Mouse (Mus musculus) limb, embryonic 14.5 days (tissue): Measurements from ENCODE around the gene Gm49322. TPM values are rescaled to one million over a fixed set of nuclear protein-coding genes. Genes with fewer than 3 reads are reported as not detected.
A peak's percentile ranks its signal among the peaks of the same experiment; 100 is the strongest.

ENCODE experiments used
- ATAC-seq: fragments of 200-750 bp; cut with Nextera tagmentation; 2 replicates; pipeline ENCODE4 v1.8.0; 2017; ENCODE audit warnings: low read depth, moderate number of reproducible peaks, moderate TSS enrichment; ENCODE audit not compliant: low FRiP score
- DNase-seq: peaks from one replicate; pipeline ENCODE4 v3.0.0-alpha.2; 2015; ENCODE audit warnings: low spot score
- H3K27ac ChIP-seq: fragments of 300-500 bp; sonication (generic); replicated peaks from 2 replicates; pipeline ENCODE4 v1.5.1; 2014; ENCODE audit warnings: low read depth, mild to moderate bottlenecking, low read length, moderate library complexity, mixed read lengths
- H3K27me3 ChIP-seq: fragments of 300-500 bp; sonication (generic); 2 replicates; pipeline ENCODE4 v1.6.1; 2014; ENCODE audit warnings: low read length, mixed read lengths; ENCODE audit not compliant: control insufficient read depth, insufficient read depth
- H3K36me3 ChIP-seq: fragments of 300-500 bp; sonication (generic); 2 replicates; pipeline ENCODE4 v1.6.1; 2014; ENCODE audit warnings: mild to moderate bottlenecking, low read length, moderate library complexity, mixed read lengths; ENCODE audit not compliant: control insufficient read depth, insufficient read depth
- H3K4me1 ChIP-seq: fragments of 300-500 bp; sonication (generic); 2 replicates; pipeline ENCODE4 v1.6.1; 2014; ENCODE audit warnings: antibody characterized with exemption, low read length, mixed read lengths; ENCODE audit not compliant: control insufficient read depth, insufficient read depth
- H3K4me2 ChIP-seq: fragments of 300-500 bp; sonication (generic); replicated peaks from 2 replicates; pipeline ENCODE4 v1.6.1; 2014; ENCODE audit warnings: low read depth, mild to moderate bottlenecking, low read length, moderate library complexity; ENCODE audit not compliant: severe bottlenecking
- H3K4me3 ChIP-seq: fragments of 300-500 bp; sonication (generic); replicated peaks from 2 replicates; pipeline ENCODE4 v1.5.1; 2014; ENCODE audit warnings: low read length
- H3K9ac ChIP-seq: fragments of 300-500 bp; sonication (generic); 2 replicates; pipeline ENCODE4 v1.6.1; 2014; ENCODE audit warnings: mild to moderate bottlenecking, low read depth, low read length, moderate library complexity; ENCODE audit not compliant: severe bottlenecking
- H3K9me3 ChIP-seq: fragments of 300-500 bp; sonication (generic); 2 replicates; pipeline ENCODE4 v1.6.1; 2016; ENCODE audit warnings: low read length; ENCODE audit not compliant: control insufficient read depth
- POLR2A ChIP-seq: fragments of 200-500 bp; IDR thresholded peaks from 2 replicates; pipeline ENCODE4 v1.8.0; 2012; ENCODE audit warnings: inconsistent platforms, mild to moderate bottlenecking, moderate library complexity, borderline replicate concordance; ENCODE audit not compliant: insufficient read depth, insufficient read length; ENCODE audit errors: extremely low read depth
- WGBS: fragments of 180-500 bp; shearing (Covaris S2); extraction: QIAGEN DNeasy Blood & Tissue Kit; methylation state at CpG from one replicate; pipeline ENCODE4 v1.1.7; 2014; 5-methylcytosine and 5-hydroxymethylcytosine counted together
- microRNA-seq: library from miRNA; unstranded; fragments of <30 nt; microRNA quantifications from one replicate; pipeline ENCODE4, GENCODE M21; 2016
- polyA plus RNA-seq, 2 experiments: library from polyadenylated mRNA; depleted of rRNA in 1 of 2; stranded (reverse) in 1 of 2; unstranded in 1 of 2; fragments of >200 nt; fragmentation: Nextera tagmentation in 1 of 2; extraction: Ambion mirVana in 1 of 2; gene quantifications; 2 replicates each; pipeline versions ENCODE4 v1.2.1 to v1.2.3; 2012 to 2014

The Gm49322 gene
- polyA plus RNA-seq, 2 experiments: 2.8 to 5.6 TPM

- Histone ChIP-seq H3K27ac (peak overlapping the region; percentile 65), H3K4me1 (peaks cover 15% of the 10 kb centered on the region), H3K36me3 (peaks cover 42% of the 10 kb centered on the region), H3K4me3 (no peak overlapping the region), H3K27me3 (no peaks in the 10 kb centered on the region), H3K9ac (peak overlapping the region; percentile 25; the same call in 1 of the 2 replicates), H3K4me2 (peak overlapping the region; percentile 33; the same call in 1 of the 2 replicates), H3K9me3 (no peaks in the 10 kb centered on the region)
- WGBS: 12% methylated on average over 9 of the region's 10 CpGs
- DNase-seq (no peak), ATAC-seq (peak; percentile 36; the same call in 1 of the 2 replicates)
- no peak for TF ChIP-seq POLR2A
Observed at GRCm38 (mm10) chr10:80665016-80665380, 59.2 kb downstream of the Gm49322 start.

Small RNA genes within 50 kb of the gene (microRNA-seq; reads per million reads assigned to microRNA genes)
- gene Mir6912: not detected

Other genes with a start within 250 kb of the Gm49322 start
- gene Plk5, start 249.6 kb upstream of the Gm49322 start, polyA plus RNA-seq (2012; rRNA removed): 1.8 and 1.9 TPM in 2 replicates
- gene Plk5, start 249.6 kb upstream of the Gm49322 start, polyA plus RNA-seq (2014; fragmentation: Nextera tagmentation; extraction: Ambion mirVana): 0.48 and 0.88 TPM in 2 replicates
- gene Mex3d, start 218.4 kb upstream of the Gm49322 start, polyA plus RNA-seq (2012; rRNA removed): 44.0 and 60.0 TPM in 2 replicates
- 8.2 and 9.0 TPM in 2 replicates for gene Mex3d, start 218.4 kb upstream of the Gm49322 start, polyA plus RNA-seq (2014; fragmentation: Nextera tagmentation; extraction: Ambion mirVana)
- 267 and 270 TPM in 2 replicates for gene Mbd3, start 206.5 kb upstream of the Gm49322 start, polyA plus RNA-seq (2012; rRNA removed)
- gene Mbd3, start 206.5 kb upstream of the Gm49322 start, polyA plus RNA-seq (2014; fragmentation: Nextera tagmentation; extraction: Ambion mirVana): 196 and 214 TPM in 2 replicates
- 572 and 718 TPM in 2 replicates for gene Uqcr11, start 199.2 kb upstream of the Gm49322 start, polyA plus RNA-seq (2012; rRNA removed)
- gene Uqcr11, start 199.2 kb upstream of the Gm49322 start, polyA plus RNA-seq (2014; fragmentation: Nextera tagmentation; extraction: Ambion mirVana): 617 and 707 TPM in 2 replicates
- gene Tcf3, start 172.4 kb upstream of the Gm49322 start, polyA plus RNA-seq (2012; rRNA removed): 191 and 260 TPM in 2 replicates
- 129 and 147 TPM in 2 replicates for gene Tcf3, start 172.4 kb upstream of the Gm49322 start, polyA plus RNA-seq (2014; fragmentation: Nextera tagmentation; extraction: Ambion mirVana)
- 0.01 TPM in 2 replicates for gene Onecut3, start 111.2 kb upstream of the Gm49322 start, polyA plus RNA-seq (2012; rRNA removed)
- not detected in 2 replicates for gene Onecut3, start 111.2 kb upstream of the Gm49322 start, polyA plus RNA-seq (2014; fragmentation: Nextera tagmentation; extraction: Ambion mirVana)
- gene Atp8b3, start 66.9 kb upstream of the Gm49322 start, polyA plus RNA-seq (2012; rRNA removed): 0.30 and 0.70 TPM in 2 replicates
- 0.14 and 0.22 TPM in 2 replicates for gene Atp8b3, start 66.9 kb upstream of the Gm49322 start, polyA plus RNA-seq (2014; fragmentation: Nextera tagmentation; extraction: Ambion mirVana)
- gene Rexo1, start 44.5 kb upstream of the Gm49322 start, polyA plus RNA-seq (2012; rRNA removed): 56.4 and 79.5 TPM in 2 replicates
- 27.9 and 32.4 TPM in 2 replicates for gene Rexo1, start 44.5 kb upstream of the Gm49322 start, polyA plus RNA-seq (2014; fragmentation: Nextera tagmentation; extraction: Ambion mirVana)
- 18.9 and 26.9 TPM in 2 replicates for gene Klf16, start 28.7 kb upstream of the Gm49322 start, polyA plus RNA-seq (2012; rRNA removed)
- 11.0 and 11.5 TPM in 2 replicates for gene Klf16, start 28.7 kb upstream of the Gm49322 start, polyA plus RNA-seq (2014; fragmentation: Nextera tagmentation; extraction: Ambion mirVana)
- 116 and 173 TPM in 2 replicates for gene Abhd17a, start 15.7 kb upstream of the Gm49322 start, polyA plus RNA-seq (2012; rRNA removed)
- gene Abhd17a, start 15.7 kb upstream of the Gm49322 start, polyA plus RNA-seq (2014; fragmentation: Nextera tagmentation; extraction: Ambion mirVana): 129 and 132 TPM in 2 replicates
- 83.1 and 107 TPM in 2 replicates for gene Scamp4, start 3.1 kb upstream of the Gm49322 start, polyA plus RNA-seq (2012; rRNA removed)
- 91.4 and 104 TPM in 2 replicates for gene Scamp4, start 3.1 kb upstream of the Gm49322 start, polyA plus RNA-seq (2014; fragmentation: Nextera tagmentation; extraction: Ambion mirVana)
- gene Adat3, start 3.1 kb upstream of the Gm49322 start, polyA plus RNA-seq (2012; rRNA removed): 16.8 and 29.2 TPM in 2 replicates
- gene Adat3, start 3.1 kb upstream of the Gm49322 start, polyA plus RNA-seq (2014; fragmentation: Nextera tagmentation; extraction: Ambion mirVana): 5.6 and 6.4 TPM in 2 replicates
- 253 and 298 TPM in 2 replicates for gene Csnk1g2, start 16.8 kb downstream of the Gm49322 start, polyA plus RNA-seq (2012; rRNA removed)
- 110 and 125 TPM in 2 replicates for gene Csnk1g2, start 16.8 kb downstream of the Gm49322 start, polyA plus RNA-seq (2014; fragmentation: Nextera tagmentation; extraction: Ambion mirVana)
- 87.8 and 122 TPM in 2 replicates for gene Btbd2, start 51.0 kb downstream of the Gm49322 start, polyA plus RNA-seq (2012; rRNA removed)
- 78.0 and 89.1 TPM in 2 replicates for gene Btbd2, start 51.0 kb downstream of the Gm49322 start, polyA plus RNA-seq (2014; fragmentation: Nextera tagmentation; extraction: Ambion mirVana)
- gene Mknk2, start 72.1 kb downstream of the Gm49322 start, polyA plus RNA-seq (2012; rRNA removed): 108 and 147 TPM in 2 replicates
- 93.0 and 97.7 TPM in 2 replicates for gene Mknk2, start 72.1 kb downstream of the Gm49322 start, polyA plus RNA-seq (2014; fragmentation: Nextera tagmentation; extraction: Ambion mirVana)
- 33.7 and 42.7 TPM in 2 replicates for gene Mob3a, start 96.0 kb downstream of the Gm49322 start, polyA plus RNA-seq (2012; rRNA removed)
- 35.9 and 36.5 TPM in 2 replicates for gene Mob3a, start 96.0 kb downstream of the Gm49322 start, polyA plus RNA-seq (2014; fragmentation: Nextera tagmentation; extraction: Ambion mirVana)
- 64.5 and 66.1 TPM in 2 replicates for gene Izumo4, start 96.2 kb downstream of the Gm49322 start, polyA plus RNA-seq (2012; rRNA removed)
- 14.4 and 15.9 TPM in 2 replicates for gene Izumo4, start 96.2 kb downstream of the Gm49322 start, polyA plus RNA-seq (2014; fragmentation: Nextera tagmentation; extraction: Ambion mirVana)
- gene Ap3d1, start 136.2 kb downstream of the Gm49322 start, polyA plus RNA-seq (2012; rRNA removed): 123 and 150 TPM in 2 replicates
- 75.1 and 82.9 TPM in 2 replicates for gene Ap3d1, start 136.2 kb downstream of the Gm49322 start, polyA plus RNA-seq (2014; fragmentation: Nextera tagmentation; extraction: Ambion mirVana)
- 55.1 and 72.2 TPM in 2 replicates for gene Dot1l, start 149.2 kb downstream of the Gm49322 start, polyA plus RNA-seq (2012; rRNA removed)
- 22.7 and 25.6 TPM in 2 replicates for gene Dot1l, start 149.2 kb downstream of the Gm49322 start, polyA plus RNA-seq (2014; fragmentation: Nextera tagmentation; extraction: Ambion mirVana)
- gene Sf3a2, start 192.2 kb downstream of the Gm49322 start, polyA plus RNA-seq (2012; rRNA removed): 78.0 and 102 TPM in 2 replicates
- gene Sf3a2, start 192.2 kb downstream of the Gm49322 start, polyA plus RNA-seq (2014; fragmentation: Nextera tagmentation; extraction: Ambion mirVana): 80.6 and 87.6 TPM in 2 replicates
- gene Plekhj1, start 192.6 kb downstream of the Gm49322 start, polyA plus RNA-seq (2012; rRNA removed): 109 and 110 TPM in 2 replicates
- 119 and 121 TPM in 2 replicates for gene Plekhj1, start 192.6 kb downstream of the Gm49322 start, polyA plus RNA-seq (2014; fragmentation: Nextera tagmentation; extraction: Ambion mirVana)
- 1.0 and 1.9 TPM in 2 replicates for gene Amh, start 199.2 kb downstream of the Gm49322 start, polyA plus RNA-seq (2012; rRNA removed)
- 0.11 TPM in 1 of 2 replicates, not detected in the other for gene Amh, start 199.2 kb downstream of the Gm49322 start, polyA plus RNA-seq (2014; fragmentation: Nextera tagmentation; extraction: Ambion mirVana)
- gene Jsrp1, start 207.5 kb downstream of the Gm49322 start, polyA plus RNA-seq (2012; rRNA removed): 8.5 and 12.1 TPM in 2 replicates
- 5.1 and 6.1 TPM in 2 replicates for gene Jsrp1, start 207.5 kb downstream of the Gm49322 start, polyA plus RNA-seq (2014; fragmentation: Nextera tagmentation; extraction: Ambion mirVana)
- 882 and 1,248 TPM in 2 replicates for gene Oaz1, start 220.6 kb downstream of the Gm49322 start, polyA plus RNA-seq (2012; rRNA removed)
- gene Oaz1, start 220.6 kb downstream of the Gm49322 start, polyA plus RNA-seq (2014; fragmentation: Nextera tagmentation; extraction: Ambion mirVana): 1,813 and 1,884 TPM in 2 replicates
- 0.88 and 1.4 TPM in 2 replicates for gene Lingo3, start 238.0 kb downstream of the Gm49322 start, polyA plus RNA-seq (2012; rRNA removed)
- 0.56 and 0.82 TPM in 2 replicates for gene Lingo3, start 238.0 kb downstream of the Gm49322 start, polyA plus RNA-seq (2014; fragmentation: Nextera tagmentation; extraction: Ambion mirVana)
- gene Lsm7, start 249.2 kb downstream of the Gm49322 start, polyA plus RNA-seq (2012; rRNA removed): 366 and 417 TPM in 2 replicates
- 360 and 371 TPM in 2 replicates for gene Lsm7, start 249.2 kb downstream of the Gm49322 start, polyA plus RNA-seq (2014; fragmentation: Nextera tagmentation; extraction: Ambion mirVana)
- gene Sppl2b, start 249.3 kb downstream of the Gm49322 start, polyA plus RNA-seq (2012; rRNA removed): 86.8 and 128 TPM in 2 replicates
- 40.8 and 41.8 TPM in 2 replicates for gene Sppl2b, start 249.3 kb downstream of the Gm49322 start, polyA plus RNA-seq (2014; fragmentation: Nextera tagmentation; extraction: Ambion mirVana)